Mouse (Mus musculus) bone marrow, adult 2 months (tissue): Measurements from ENCODE around the gene Wnk2. TPM values are rescaled to one million over a fixed set of nuclear protein-coding genes. Genes with fewer than 3 reads are reported as not detected.

ENCODE experiments used
- H3K27ac ChIP-seq: fragments of 200-500 bp; 2 replicates; pipeline ENCODE4 v1.5.1; 2012; ENCODE audit warnings: low read depth, mild to moderate bottlenecking, control low read depth, inconsistent platforms, low read length; ENCODE audit not compliant: control insufficient read depth, poor library complexity, insufficient read depth
- H3K4me1 ChIP-seq: fragments of 200-500 bp; 2 replicates; pipeline ENCODE4 v1.6.1; 2011; ENCODE audit warnings: low read length; ENCODE audit not compliant: control insufficient read depth, insufficient read depth
- H3K4me3 ChIP-seq: fragments of 200-500 bp; replicated peaks from 2 replicates; pipeline ENCODE3; 2011; ENCODE audit warnings: mild to moderate bottlenecking, low read depth, low read length, control low read depth; ENCODE audit not compliant: control insufficient read depth
- CTCF ChIP-seq: fragments of 200-500 bp; IDR thresholded peaks from 2 replicates; pipeline ENCODE4 v1.5.1; 2011; ENCODE audit warnings: low read length, control low read depth; ENCODE audit not compliant: control insufficient read depth, insufficient read depth
- POLR2A ChIP-seq: fragments of 200-500 bp; IDR thresholded peaks from 2 replicates; pipeline ENCODE4 v1.6.1; 2011; ENCODE audit warnings: low read depth, mild to moderate bottlenecking, control low read depth, low read length, borderline replicate concordance; ENCODE audit not compliant: control insufficient read depth
- WGBS: fragments of 180-500 bp; shearing (Covaris S2); methylation state at CpG from one replicate; pipeline ENCODE4 v1.1.7; 2018; 5-methylcytosine and 5-hydroxymethylcytosine counted together
- polyA plus RNA-seq: library from polyadenylated mRNA; stranded (reverse); fragments of >200 nt; gene quantifications from 2 replicates; pipeline ENCODE4 v1.2.4, GENCODE M21; 2011; ENCODE audit warnings: low replicate concordance; ENCODE audit not compliant: missing spikeins, insufficient read depth, insufficient read length

Gene Wnk2
- polyA plus RNA-seq, 1 experiment, result not detected

DNA sequence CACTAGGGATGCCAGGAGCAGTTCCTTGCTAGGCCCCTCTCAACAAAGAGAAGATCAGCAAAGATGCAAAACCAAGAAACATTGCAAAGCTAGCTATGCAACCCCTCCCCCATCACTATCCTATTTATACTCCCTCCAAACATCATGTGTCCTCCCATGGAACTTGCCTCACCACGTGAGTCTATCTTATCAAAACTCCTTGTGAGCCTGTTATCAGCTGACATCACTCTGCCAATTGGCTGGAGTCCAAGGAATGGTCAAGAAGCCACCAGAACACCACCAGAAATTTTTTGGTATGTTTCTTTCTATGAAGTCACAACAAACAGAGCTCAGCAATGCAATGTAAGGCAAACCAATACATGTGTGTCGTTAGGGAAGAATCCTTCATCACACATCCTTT is 116.8 kb downstream of the Wnk2 start:
- no peak for TF ChIP-seq CTCF
- no peaks in the 10 kb centered on the region for H3K4me1 ChIP-seq
- no peak overlapping the region for H3K27ac ChIP-seq
- WGBS, result 67% methylated on average over 2 of the region's 2 CpGs
- no peak overlapping the region for H3K4me3 ChIP-seq

DNA sequence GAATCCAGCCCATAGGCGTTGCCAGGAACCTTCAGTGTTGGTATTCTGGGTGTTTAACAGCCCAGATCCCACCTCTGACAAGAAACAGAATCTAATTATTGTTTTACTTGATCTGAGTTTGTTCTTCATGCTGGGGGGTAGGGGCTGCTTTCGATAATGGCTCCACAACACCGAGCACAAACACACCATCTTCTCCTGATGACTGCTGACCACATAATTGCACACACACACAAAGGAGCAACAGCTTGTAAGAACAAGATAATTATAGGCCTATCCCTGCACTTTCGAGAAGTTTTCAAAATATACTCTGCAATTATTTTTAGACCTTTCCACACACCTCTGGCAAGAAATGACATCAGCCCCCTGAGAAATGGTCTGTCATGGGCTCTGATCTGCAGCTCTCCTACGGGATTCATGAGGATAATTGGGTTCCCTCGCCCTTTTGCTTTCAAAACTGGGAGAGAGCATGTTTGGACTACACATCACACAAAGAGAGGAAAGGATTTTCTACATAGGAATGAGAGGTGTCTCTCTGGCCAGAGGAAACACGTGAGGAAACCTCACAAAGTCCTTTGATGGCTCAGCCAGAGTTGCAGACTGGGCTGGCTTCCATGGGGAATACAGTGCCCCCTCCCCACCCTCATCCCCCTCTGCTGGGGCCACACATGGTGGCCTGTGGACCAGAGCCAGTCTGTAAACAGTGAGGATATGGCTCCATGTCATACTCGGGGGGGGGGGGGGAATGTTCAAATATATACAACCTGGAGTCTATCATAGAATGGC is 118.9 kb downstream of the Wnk2 start:
- 70% methylated on average over 8 of the region's 8 CpGs for WGBS
- no peak for TF ChIP-seq POLR2A
- no peak for TF ChIP-seq CTCF
- no peaks in the 10 kb centered on the region; the same call in 1 of the 2 replicates for H3K4me1 ChIP-seq
- no peak overlapping the region for H3K27ac ChIP-seq
- no peak overlapping the region for H3K4me3 ChIP-seq

DNA sequence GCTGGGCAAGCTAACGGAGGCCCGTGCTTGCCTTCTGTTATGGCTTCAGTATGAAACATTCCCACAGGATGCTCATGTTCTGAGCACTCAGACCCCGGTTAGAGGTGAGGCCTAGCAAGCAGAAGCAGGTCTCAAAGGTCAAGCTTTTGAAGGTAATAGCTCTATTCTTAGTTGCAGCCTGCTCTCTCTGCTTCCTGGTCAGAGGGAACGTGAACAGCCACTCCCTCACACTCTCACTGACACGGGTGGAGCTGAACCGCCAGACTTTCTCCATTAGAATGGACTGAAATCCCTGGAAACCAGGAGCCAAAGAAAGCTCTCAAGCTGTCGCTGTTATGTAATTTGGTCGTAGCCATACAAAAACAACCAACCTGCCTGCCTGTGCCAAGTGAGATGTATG is 120.8 kb downstream of the Wnk2 start:
- TF ChIP-seq CTCF, result no peak
- no peak for TF ChIP-seq POLR2A
- no peaks in the 10 kb centered on the region; the same call in 1 of the 2 replicates for H3K4me1 ChIP-seq
- 85% methylated on average over 8 of the region's 8 CpGs for WGBS
- no peak overlapping the region for H3K27ac ChIP-seq
- no peak overlapping the region for H3K4me3 ChIP-seq

DNA sequence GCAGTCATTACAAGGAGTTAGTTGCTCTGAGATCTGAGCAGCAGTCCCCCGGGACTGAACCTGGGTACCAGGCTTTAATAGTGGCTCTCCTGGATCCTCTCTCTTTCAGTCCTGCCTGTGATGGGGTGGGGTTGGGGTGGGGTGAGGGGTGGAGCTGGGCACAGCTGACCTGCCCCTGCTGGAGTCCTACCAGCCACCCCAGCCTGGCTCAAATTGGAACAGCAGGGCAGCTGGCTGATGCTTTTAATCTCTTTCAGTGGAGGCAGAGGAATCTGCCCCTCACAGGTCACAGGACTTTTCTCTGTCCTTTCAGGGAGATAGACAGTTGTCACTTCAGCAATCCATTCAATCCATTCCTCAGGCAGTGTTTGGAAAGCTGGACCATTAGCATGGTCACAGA is 122.3 kb downstream of the Wnk2 start:
- Histone ChIP-seq H3K4me3 (no peak overlapping the region), H3K4me1 (no peaks in the 10 kb centered on the region; the same call in 1 of the 2 replicates), H3K27ac (no peak overlapping the region)
- no peak for TF ChIP-seq POLR2A
- no peak for TF ChIP-seq CTCF
- 33% methylated on average over 1 of the region's 1 CpGs for WGBS

DNA sequence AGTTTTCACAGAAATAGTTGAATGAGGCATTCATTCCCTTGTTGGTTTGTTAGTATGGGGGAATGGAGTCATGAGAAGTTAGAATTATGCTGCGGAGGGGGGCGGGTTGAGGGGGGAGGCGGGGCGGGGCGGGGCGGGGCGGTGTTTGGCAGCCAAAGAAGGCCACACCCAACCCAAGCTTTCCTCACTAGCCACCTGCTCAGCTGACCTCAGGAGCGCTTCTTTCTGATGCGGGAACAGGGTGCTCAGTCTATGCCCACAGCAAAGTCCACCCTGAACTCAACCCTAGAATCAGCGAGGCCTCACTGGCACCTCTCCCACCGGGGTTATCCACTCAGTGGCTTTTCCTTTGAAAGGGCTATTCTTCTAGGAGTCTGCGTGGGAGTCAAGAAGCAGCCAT is 123.1 kb downstream of the Wnk2 start:
- H3K4me3 ChIP-seq, result no peak overlapping the region
- WGBS, result 16% methylated on average over 12 of the region's 12 CpGs
- H3K27ac ChIP-seq, result no peak overlapping the region
- H3K4me1 ChIP-seq, result no peaks in the 10 kb centered on the region; the same call in 1 of the 2 replicates
- TF ChIP-seq CTCF, result no peak
- TF ChIP-seq POLR2A, result no peak

DNA sequence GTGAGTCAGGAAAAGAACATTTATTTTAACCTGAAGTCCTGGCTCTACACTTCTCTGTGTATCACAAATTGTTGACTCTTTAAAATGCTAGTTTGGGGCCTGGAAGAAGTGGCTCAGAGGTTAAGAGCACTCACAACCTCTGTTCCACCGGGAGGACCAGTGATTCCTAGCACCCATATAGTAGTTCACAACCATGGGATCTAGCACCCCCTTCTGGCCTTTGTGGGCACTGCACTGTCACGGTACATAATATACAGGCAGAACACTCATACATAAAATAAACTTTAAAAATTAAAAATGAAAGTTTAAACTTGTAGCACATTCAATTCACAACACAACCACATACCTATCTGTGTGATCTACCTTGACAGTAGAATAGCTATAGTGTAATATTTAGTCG is 126.1 kb downstream of the Wnk2 start:
- H3K4me1 ChIP-seq, result no peaks in the 10 kb centered on the region; the same call in 1 of the 2 replicates
- H3K27ac ChIP-seq, result no peak overlapping the region
- no peak overlapping the region for H3K4me3 ChIP-seq
- peak; percentile 73 for TF ChIP-seq CTCF
- no peak for TF ChIP-seq POLR2A
- 58% methylated on average over 3 of the region's 3 CpGs for WGBS

DNA sequence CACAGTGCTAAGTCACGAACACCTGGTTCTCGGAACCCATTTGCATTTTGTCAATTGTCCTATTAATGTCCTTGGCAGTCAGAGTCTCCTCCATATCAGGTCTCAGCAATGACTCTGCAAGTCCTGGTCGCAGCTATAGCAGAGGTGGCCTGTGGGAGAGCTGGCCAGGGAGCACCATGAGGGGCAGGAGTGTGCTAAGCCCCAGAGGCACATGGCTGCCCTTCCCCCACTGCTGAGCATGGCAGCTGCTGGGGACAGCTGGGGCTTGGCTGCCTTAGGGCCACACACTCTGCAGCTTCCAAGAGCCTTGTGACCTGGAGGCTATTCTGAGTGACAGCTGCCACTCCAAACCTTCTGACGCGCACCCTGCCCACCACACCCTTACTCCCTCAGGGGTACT is 127.7 kb downstream of the Wnk2 start:
- Histone ChIP-seq H3K27ac (no peak overlapping the region), H3K4me1 (no peaks in the 10 kb centered on the region; the same call in none of the 2 replicates), H3K4me3 (no peak overlapping the region)
- 69% methylated on average over 5 of the region's 5 CpGs for WGBS
- TF ChIP-seq POLR2A (no peak), CTCF (no peak)

DNA sequence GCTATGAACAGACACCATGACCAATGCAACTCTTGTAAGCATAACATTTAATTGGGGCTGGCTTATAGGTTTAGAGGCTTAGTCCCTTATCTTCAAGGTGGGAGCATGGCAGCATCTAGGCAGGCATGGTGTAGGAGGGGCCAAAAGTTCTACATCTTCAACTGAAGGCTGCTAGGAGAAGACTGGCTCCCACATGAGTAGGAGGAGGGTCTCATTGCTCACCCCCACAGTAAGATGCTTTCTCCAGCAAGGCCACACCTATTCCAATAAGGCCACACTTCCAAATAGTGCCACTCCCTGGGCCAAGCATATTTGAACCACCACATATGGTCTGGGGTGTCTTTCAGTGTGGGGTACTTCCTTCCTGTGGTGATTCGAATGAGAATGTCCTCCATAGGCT is 130.4 kb downstream of the Wnk2 start:
- Histone ChIP-seq H3K4me1 (no peaks in the 10 kb centered on the region; the same call in 1 of the 2 replicates), H3K4me3 (no peak overlapping the region), H3K27ac (no peak overlapping the region)
- no peak for TF ChIP-seq CTCF
- TF ChIP-seq POLR2A, result no peak
- WGBS, result 81% methylated on average over 1 of the region's 1 CpGs
